Mouse (Mus musculus) hindbrain, embryonic 14.5 days (tissue): ENCODE results near the gene Eya4. TPM values are rescaled to one million over a fixed set of nuclear protein-coding genes. Genes with fewer than 3 reads are reported as not detected.

Experiments
- ATAC-seq: fragments of 200-750 bp; cut with Nextera tagmentation; 2 replicates; pipeline ENCODE4 v1.8.0; 2017; ENCODE audit warnings: moderate number of reproducible peaks, mild to moderate bottlenecking, moderate TSS enrichment, moderate library complexity; ENCODE audit not compliant: low FRiP score
- DNase-seq: peaks from one replicate; pipeline ENCODE4 v3.0.0-alpha.2; 2015; ENCODE audit warnings: low spot score
- H3K27ac ChIP-seq: fragments of 300-500 bp; sonication (generic); 2 replicates; pipeline ENCODE4 v1.5.1; 2014; ENCODE audit warnings: mild to moderate bottlenecking, moderate library complexity
- H3K27me3 ChIP-seq: fragments of 300-500 bp; sonication (generic); 2 replicates; pipeline ENCODE4 v1.6.1; 2014; ENCODE audit warnings: mild to moderate bottlenecking, low read length, mixed read lengths; ENCODE audit not compliant: control insufficient read depth, insufficient read depth
- H3K36me3 ChIP-seq: fragments of 300-500 bp; sonication (generic); replicated peaks from 2 replicates; pipeline ENCODE4 v1.6.1; 2014; ENCODE audit not compliant: control insufficient read depth, insufficient read depth
- H3K4me1 ChIP-seq: fragments of 300-500 bp; sonication (generic); replicated peaks from 2 replicates; pipeline ENCODE4 v1.6.1; 2014; ENCODE audit warnings: antibody characterized with exemption, low read length, mixed read lengths; ENCODE audit not compliant: control insufficient read depth, insufficient read depth
- H3K4me2 ChIP-seq: fragments of 300-500 bp; sonication (generic); replicated peaks from 2 replicates; pipeline ENCODE4 v1.6.1; 2014; ENCODE audit warnings: mild to moderate bottlenecking, moderate library complexity
- H3K4me3 ChIP-seq: fragments of 300-500 bp; sonication (generic); replicated peaks from 2 replicates; pipeline ENCODE4 v1.5.1; 2014; ENCODE audit warnings: mild to moderate bottlenecking, low read length
- H3K9ac ChIP-seq: fragments of 300-500 bp; sonication (generic); 2 replicates; pipeline ENCODE4 v1.6.1; 2014
- H3K9me3 ChIP-seq: fragments of 300-500 bp; sonication (generic); 2 replicates; pipeline ENCODE4 v1.6.1; 2016; ENCODE audit warnings: low read length; ENCODE audit not compliant: control insufficient read depth
- WGBS: fragments of 180-500 bp; shearing (Covaris S2); extraction: QIAGEN DNeasy Blood & Tissue Kit; methylation state at CpG from one replicate; pipeline ENCODE4 v1.1.7; 2014; 5-methylcytosine and 5-hydroxymethylcytosine counted together
- polyA plus RNA-seq: library from polyadenylated mRNA; unstranded; fragments of >200 nt; fragmentation: Nextera tagmentation; extraction: Ambion mirVana; gene quantifications from 2 replicates; pipeline ENCODE4 v1.2.1, GENCODE M21; 2014

The Eya4 gene
- polyA plus RNA-seq, 1 experiment from 2014 or later, result 0.82 TPM

GRCm38 (mm10) chr10:23203144-23203838 is 147.3 kb downstream of the Eya4 start:
- 60% methylated on average over 10 of the region's 10 CpGs for WGBS
- ATAC-seq (no peak), DNase-seq (no peak)
- Histone ChIP-seq H3K27ac (no peak overlapping the region), H3K9me3 (no peaks in the 10 kb centered on the region), H3K4me2 (no peak overlapping the region), H3K9ac (no peak overlapping the region), H3K36me3 (no peaks in the 10 kb centered on the region), H3K27me3 (no peaks in the 10 kb centered on the region), H3K4me3 (no peak overlapping the region), H3K4me1 (no peaks in the 10 kb centered on the region)

GRCm38 (mm10) chr10:23202591-23202990 is 148.0 kb downstream of the Eya4 start:
- ATAC-seq (no peak), DNase-seq (no peak)
- H3K9ac ChIP-seq, result no peak overlapping the region
- H3K27me3 ChIP-seq, result no peaks in the 10 kb centered on the region
- no peaks in the 10 kb centered on the region for H3K36me3 ChIP-seq
- no peak overlapping the region for H3K4me2 ChIP-seq
- H3K27ac ChIP-seq, result no peak overlapping the region
- no peaks in the 10 kb centered on the region for H3K4me1 ChIP-seq
- H3K9me3 ChIP-seq, result no peaks in the 10 kb centered on the region
- 96% methylated on average over 4 of the region's 4 CpGs for WGBS
- no peak overlapping the region for H3K4me3 ChIP-seq

GRCm38 (mm10) chr10:23198251-23198650 is 152.3 kb downstream of the Eya4 start:
- no peaks in the 10 kb centered on the region for H3K36me3 ChIP-seq
- ATAC-seq (no peak), DNase-seq (no peak)
- no peak overlapping the region for H3K27ac ChIP-seq
- H3K9ac ChIP-seq, result no peak overlapping the region
- H3K9me3 ChIP-seq, result no peaks in the 10 kb centered on the region
- H3K4me1 ChIP-seq, result no peaks in the 10 kb centered on the region
- WGBS, result 64% methylated on average over 5 of the region's 5 CpGs
- no peaks in the 10 kb centered on the region for H3K27me3 ChIP-seq
- no peak overlapping the region for H3K4me3 ChIP-seq
- H3K4me2 ChIP-seq, result no peak overlapping the region

- Histone ChIP-seq H3K4me2 (no peak overlapping the region), H3K9ac (no peak overlapping the region), H3K9me3 (no peaks in the 10 kb centered on the region), H3K4me3 (no peak overlapping the region), H3K36me3 (no peaks in the 10 kb centered on the region), H3K4me1 (no peaks in the 10 kb centered on the region), H3K27ac (no peak overlapping the region), H3K27me3 (no peaks in the 10 kb centered on the region)
- no peak for ATAC-seq
- WGBS, result 94% methylated on average over 4 of the region's 4 CpGs
- no peak for DNase-seq
Observed at GRCm38 (mm10) chr10:23196336-23196735, 154.2 kb downstream of the Eya4 start.

- Histone ChIP-seq H3K4me3 (no peak overlapping the region), H3K4me1 (no peaks in the 10 kb centered on the region), H3K27me3 (no peaks in the 10 kb centered on the region), H3K9ac (no peak overlapping the region), H3K27ac (no peak overlapping the region), H3K4me2 (no peak overlapping the region), H3K36me3 (no peaks in the 10 kb centered on the region), H3K9me3 (no peaks in the 10 kb centered on the region)
- DNase-seq (no peak), ATAC-seq (no peak)
- 31% methylated on average over 2 of the region's 2 CpGs for WGBS
Observed at GRCm38 (mm10) chr10:23195337-23195736, 155.2 kb downstream of the Eya4 start.

GRCm38 (mm10) chr10:23189836-23190235 is 160.8 kb downstream of the Eya4 start:
- Histone ChIP-seq H3K36me3 (no peaks in the 10 kb centered on the region), H3K27me3 (no peaks in the 10 kb centered on the region), H3K9ac (no peak overlapping the region), H3K4me3 (no peak overlapping the region), H3K27ac (no peak overlapping the region), H3K9me3 (no peaks in the 10 kb centered on the region), H3K4me1 (no peaks in the 10 kb centered on the region), H3K4me2 (no peak overlapping the region)
- no peak for ATAC-seq
- no peak for DNase-seq
- whole genome bisulfite sequencing, result 79% methylated on average over 10 of the region's 10 CpGs

- Histone ChIP-seq H3K36me3 (no peaks in the 10 kb centered on the region), H3K4me2 (no peak overlapping the region), H3K9ac (no peak overlapping the region), H3K27me3 (no peaks in the 10 kb centered on the region), H3K9me3 (no peaks in the 10 kb centered on the region), H3K4me1 (no peaks in the 10 kb centered on the region), H3K4me3 (no peak overlapping the region), H3K27ac (no peak overlapping the region)
- DNase-seq (no peak), ATAC-seq (no peak)
- WGBS, result 87% methylated on average over 6 of the region's 6 CpGs
Observed at GRCm38 (mm10) chr10:23185391-23185790, 165.2 kb downstream of the Eya4 start.

GRCm38 (mm10) chr10:23181572-23182493 is 168.8 kb downstream of the Eya4 start:
- no peak for DNase-seq
- Histone ChIP-seq H3K9ac (no peak overlapping the region), H3K4me3 (no peak overlapping the region), H3K4me2 (no peak overlapping the region), H3K4me1 (no peaks in the 10 kb centered on the region; the same call in 1 of the 2 replicates), H3K9me3 (no peaks in the 10 kb centered on the region), H3K27ac (no peak overlapping the region), H3K27me3 (no peaks in the 10 kb centered on the region), H3K36me3 (no peaks in the 10 kb centered on the region)
- WGBS, result 83% methylated on average over 11 of the region's 11 CpGs
- no peak for ATAC-seq

- Histone ChIP-seq H3K9ac (no peak overlapping the region), H3K27ac (no peak overlapping the region), H3K4me2 (no peak overlapping the region), H3K36me3 (no peaks in the 10 kb centered on the region), H3K4me3 (no peak overlapping the region), H3K4me1 (no peaks in the 10 kb centered on the region; the same call in 1 of the 2 replicates), H3K27me3 (no peaks in the 10 kb centered on the region), H3K9me3 (no peaks in the 10 kb centered on the region)
- ATAC-seq, result no peak
- 16% methylated on average over 6 of the region's 6 CpGs for WGBS
- no peak for DNase-seq
Observed at GRCm38 (mm10) chr10:23179285-23179684, 171.3 kb downstream of the Eya4 start.
